In the genomic region with DNA sequence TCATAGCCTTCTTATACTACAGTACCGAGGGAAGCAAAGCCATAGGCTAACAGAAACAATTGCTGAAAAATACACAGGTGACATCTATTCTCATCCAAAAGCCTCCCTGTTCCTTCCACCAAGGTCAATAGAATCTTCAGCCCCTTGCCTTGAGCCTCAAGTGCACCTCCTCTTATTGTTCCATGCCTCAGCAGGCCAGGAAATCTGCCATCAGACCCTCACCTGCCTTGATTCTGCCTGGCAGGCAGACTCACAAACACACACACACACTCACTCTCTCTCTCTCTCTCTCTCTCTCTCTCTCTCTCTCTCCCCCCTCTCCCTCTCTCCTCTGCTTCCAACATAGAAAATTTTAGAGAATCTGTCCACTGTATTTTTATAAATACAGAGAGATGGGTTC, we compare ENCODE assay signal across 28 mouse cellular contexts. TPM values are rescaled to one million over a fixed set of nuclear protein-coding genes. Genes with fewer than 3 reads are reported as not detected.
"Had no signal": no experiment of that assay in that cellular context is flagged by ENCODE, and none has a peak within 500 bp of the region (broad histone marks: within the 10 kb centered on the region; RNA-seq: fewer than 3 reads in every experiment).

No protein-coding gene starts in this region.

- DNase-seq: cerebellum, postnatal 10 days; cerebellum, postnatal 14 days; cerebellum, postnatal 25 days; cerebellum, postnatal 36 days; embryo, embryonic 11 days; forebrain, postnatal 0 days; gastrocnemius, adult 2 months; gastrocnemius, postnatal 10 days; gastrocnemius, postnatal 14 days; gastrocnemius, postnatal 25 days; gastrocnemius, postnatal 36 days; heart, adult 11 months; heart, adult 18-20 months; heart, adult 2 months had no signal

- H3K27me3 ChIP-seq: embryonic facial prominence, embryonic 12.5 days; embryonic facial prominence, embryonic 13.5 days; embryonic facial prominence, embryonic 15.5 days; forebrain, embryonic 12.5 days; forebrain, embryonic 13.5 days; forebrain, embryonic 15.5 days had no signal

- ATAC-seq: forebrain, embryonic 13.5 days; forebrain, embryonic 14.5 days; forebrain, embryonic 15.5 days; forebrain, embryonic 16.5 days; forebrain, postnatal 0 days had no signal

- H3K9me3 ChIP-seq: embryonic facial prominence, embryonic 10.5 days; embryonic facial prominence, embryonic 12.5 days; embryonic facial prominence, embryonic 13.5 days; embryonic facial prominence, embryonic 15.5 days; forebrain, embryonic 10.5 days; forebrain, embryonic 12.5 days; forebrain, embryonic 13.5 days; forebrain, embryonic 15.5 days; heart, embryonic 10.5 days had no signal

- H3K4me3 ChIP-seq: embryonic facial prominence, embryonic 10.5 days; embryonic facial prominence, embryonic 12.5 days; embryonic facial prominence, embryonic 13.5 days; embryonic facial prominence, embryonic 15.5 days; erythroblast, embryonic 14.5 days; forebrain, embryonic 10.5 days; forebrain, embryonic 12.5 days; forebrain, embryonic 13.5 days; forebrain, embryonic 15.5 days; gastrocnemius, adult 2 months; heart, adult 2 months; heart, embryonic 10.5 days had no signal

- H3K4me1 ChIP-seq: forebrain, embryonic 10.5 days; forebrain, embryonic 12.5 days; forebrain, embryonic 13.5 days; forebrain, embryonic 15.5 days had no signal

- H3K9ac ChIP-seq: embryonic facial prominence, embryonic 12.5 days; embryonic facial prominence, embryonic 13.5 days; embryonic facial prominence, embryonic 15.5 days; forebrain, embryonic 12.5 days; forebrain, embryonic 13.5 days; forebrain, embryonic 15.5 days; forebrain, postnatal 0 days had no signal

- H3K27ac ChIP-seq: embryonic facial prominence, embryonic 10.5 days; embryonic facial prominence, embryonic 12.5 days; embryonic facial prominence, embryonic 13.5 days; forebrain, embryonic 10.5 days; forebrain, embryonic 12.5 days; forebrain, embryonic 13.5 days; forebrain, embryonic 15.5 days; gastrocnemius, adult 2 months; heart, adult 2 months; heart, embryonic 10.5 days had no signal

RNA-seq across cellular contexts. Expression of a gene that starts 44.0 kb away (rescaled TPM):
- total RNA-seq: common myeloid progenitor, adult 5-6 weeks had no signal
- polyA plus RNA-seq: embryonic facial prominence, embryonic 11.5 days; erythroblast, embryonic 14.5 days had no signal
